20 mouse cellular contexts compared by ENCODE assay signal in genomic region chr11:59514789-59515188, GRCm38 (mm10). TPM values are rescaled to one million over a fixed set of nuclear protein-coding genes. Genes with fewer than 3 reads are reported as not detected.
DNase-seq lines count a peak whose midpoint lies in the region; ATAC-seq and TF ChIP-seq lines count a peak whose summit lies in the region.
"Had no signal": no experiment of that assay in that cellular context is flagged by ENCODE, and none has a peak within 500 bp of the region (broad histone marks: within the 10 kb centered on the region; RNA-seq: fewer than 3 reads in every experiment).

No protein-coding gene starts in this region.

- no peak overlapping the region for H3K9ac ChIP-seq in heart, embryonic 13.5 days
- H3K9ac ChIP-seq in limb, embryonic 12.5 days (replicated peaks) = no peak overlapping the region
- H3K9ac ChIP-seq in embryonic facial prominence, embryonic 15.5 days = no peak overlapping the region
- H3K9ac ChIP-seq in stomach, postnatal 0 days (ENCODE audit: low read length) = no peak overlapping the region
- H3K9ac ChIP-seq: hindbrain, embryonic 12.5 days; midbrain, embryonic 15.5 days; neural tube, embryonic 12.5 days had no signal

- TF ChIP-seq CTCF in stomach, postnatal 0 days (IDR thresholded peaks at IDR 0.05; ENCODE audit: low read depth) = no peak

- H3K4me2 ChIP-seq in heart, embryonic 13.5 days = no peak overlapping the region
- no peak overlapping the region for H3K4me2 ChIP-seq in limb, embryonic 12.5 days
- no peak overlapping the region for H3K4me2 ChIP-seq in embryonic facial prominence, embryonic 15.5 days (replicated peaks)
- no peak overlapping the region for H3K4me2 ChIP-seq in stomach, postnatal 0 days (replicated peaks; ENCODE audit: low read depth)
- H3K4me2 ChIP-seq: hindbrain, embryonic 12.5 days; midbrain, embryonic 15.5 days; neural tube, embryonic 12.5 days had no signal

- no peak for TF ChIP-seq EP300 in stomach, postnatal 0 days (optimal IDR thresholded peaks at IDR 0.05)

- H3K4me1 ChIP-seq in heart, embryonic 13.5 days = peaks cover 17% of the 10 kb centered on the region
- peaks cover 15% of the 10 kb centered on the region; the same call in 1 of the 2 replicates for H3K4me1 ChIP-seq in limb, embryonic 12.5 days (replicated peaks)
- peaks cover 20% of the 10 kb centered on the region for H3K4me1 ChIP-seq in limb, embryonic 10.5 days
- H3K4me1 ChIP-seq in embryonic facial prominence, embryonic 15.5 days = no peaks in the 10 kb centered on the region
- no peaks in the 10 kb centered on the region for H3K4me1 ChIP-seq in stomach, postnatal 0 days (replicated peaks; ENCODE audit: control insufficient read depth, insufficient read depth)
- H3K4me1 ChIP-seq: hindbrain, embryonic 12.5 days; midbrain, embryonic 15.5 days; neural tube, embryonic 12.5 days had no signal

- no peak; the same call in 1 of the 2 replicates for ATAC-seq in heart, embryonic 13.5 days (ENCODE audit: extremely low read depth, insufficient number of reproducible peaks, low FRiP score, low TSS enrichment)
- peak; percentile 60; the same call in 1 of the 2 replicates for ATAC-seq in limb, embryonic 12.5 days (ENCODE audit: insufficient number of reproducible peaks, insufficient read depth, low FRiP score, low TSS enrichment, low read depth)
- no peak for ATAC-seq in embryonic facial prominence, embryonic 15.5 days (ENCODE audit: insufficient number of reproducible peaks, low FRiP score, low TSS enrichment, low read depth)
- no peak for ATAC-seq in stomach, postnatal 0 days (ENCODE audit: low FRiP score, low TSS enrichment)
- ATAC-seq: forebrain, embryonic 14.5 days; lung, postnatal 0 days; midbrain, embryonic 15.5 days had no signal

- DNase-seq in heart, postnatal 14 days = no peak
- DNase-seq in limb, embryonic 10.5 days (ENCODE audit: low spot score) = no peak
- DNase-seq in stomach, postnatal 0 days (ENCODE audit: low spot score) = no peak
- DNase-seq in gastrocnemius, postnatal 10 days = no peak
- DNase-seq: adrenal gland, postnatal 36 days; cerebellum, adult 11-12 months; cerebellum, postnatal 10 days; kidney, adult 18-20 months; right cerebral cortex, postnatal 14 days had no signal

- 53% methylated on average over 3 of the region's 3 CpGs for WGBS in heart, embryonic 13.5 days
- 57% methylated on average over 3 of the region's 3 CpGs for WGBS in limb, embryonic 12.5 days
- 78% methylated on average over 3 of the region's 3 CpGs for WGBS in limb, embryonic 10.5 days
- WGBS in embryonic facial prominence, embryonic 15.5 days = 36% methylated on average over 3 of the region's 3 CpGs
- WGBS in stomach, postnatal 0 days = 48% methylated on average over 3 of the region's 3 CpGs

- H3K36me3 ChIP-seq in heart, embryonic 13.5 days = peaks cover 13% of the 10 kb centered on the region
- peaks cover 13% of the 10 kb centered on the region for H3K36me3 ChIP-seq in limb, embryonic 12.5 days
- H3K36me3 ChIP-seq in limb, embryonic 10.5 days = peaks cover 20% of the 10 kb centered on the region
- peaks cover 8% of the 10 kb centered on the region; the same call in 1 of the 2 replicates for H3K36me3 ChIP-seq in embryonic facial prominence, embryonic 15.5 days
- H3K36me3 ChIP-seq in stomach, postnatal 0 days (ENCODE audit: control insufficient read depth, insufficient read depth, low read length) = no peaks in the 10 kb centered on the region
- H3K36me3 ChIP-seq: midbrain, embryonic 15.5 days had no signal

- H3K27ac ChIP-seq in heart, embryonic 13.5 days (replicated peaks) = peak overlapping the region; percentile 80
- H3K27ac ChIP-seq in limb, embryonic 12.5 days = peak overlapping the region; percentile 57
- no peak overlapping the region for H3K27ac ChIP-seq in limb, embryonic 10.5 days
- peak overlapping the region; percentile 7; the same call in 1 of the 2 replicates for H3K27ac ChIP-seq in embryonic facial prominence, embryonic 15.5 days (replicated peaks)
- peak overlapping the region; percentile 24; the same call in 1 of the 2 replicates for H3K27ac ChIP-seq in stomach, postnatal 0 days (replicated peaks)
- H3K27ac ChIP-seq: hindbrain, embryonic 12.5 days; kidney, postnatal 0 days; left cerebral cortex, adult 2 months; macrophage; midbrain, embryonic 15.5 days; neural tube, embryonic 12.5 days had no signal

- intact Hi-C loops in heart, postnatal 14 days (cut with DNase I) = no loop called here

- H3K9me3 ChIP-seq in heart, embryonic 13.5 days = no peaks in the 10 kb centered on the region
- H3K9me3 ChIP-seq in limb, embryonic 12.5 days = no peaks in the 10 kb centered on the region
- H3K9me3 ChIP-seq in limb, embryonic 10.5 days (replicated peaks) = no peaks in the 10 kb centered on the region
- H3K9me3 ChIP-seq in embryonic facial prominence, embryonic 15.5 days (replicated peaks) = no peaks in the 10 kb centered on the region
- no peaks in the 10 kb centered on the region for H3K9me3 ChIP-seq in stomach, postnatal 0 days (ENCODE audit: control insufficient read depth, low read length)
- H3K9me3 ChIP-seq: hindbrain, embryonic 12.5 days; midbrain, embryonic 15.5 days; neural tube, embryonic 12.5 days had no signal

- H3K27me3 ChIP-seq in heart, embryonic 13.5 days (replicated peaks) = no peaks in the 10 kb centered on the region
- H3K27me3 ChIP-seq in limb, embryonic 12.5 days = no peaks in the 10 kb centered on the region
- H3K27me3 ChIP-seq in limb, embryonic 10.5 days (ENCODE audit: low read depth, poor library complexity, severe bottlenecking) = no peaks in the 10 kb centered on the region
- H3K27me3 ChIP-seq in embryonic facial prominence, embryonic 15.5 days = no peaks in the 10 kb centered on the region
- H3K27me3 ChIP-seq in stomach, postnatal 0 days (ENCODE audit: control insufficient read depth, insufficient read depth, low read length) = no peaks in the 10 kb centered on the region
- H3K27me3 ChIP-seq: hindbrain, embryonic 12.5 days; midbrain, embryonic 15.5 days; neural tube, embryonic 12.5 days had no signal

- no peak overlapping the region for H3K4me3 ChIP-seq in heart, embryonic 13.5 days
- H3K4me3 ChIP-seq in limb, embryonic 12.5 days (replicated peaks) = no peak overlapping the region
- H3K4me3 ChIP-seq in limb, embryonic 10.5 days = no peak overlapping the region
- H3K4me3 ChIP-seq in embryonic facial prominence, embryonic 15.5 days (replicated peaks) = no peak overlapping the region
- H3K4me3 ChIP-seq in stomach, postnatal 0 days (ENCODE audit: low read depth, low read length) = no peak overlapping the region
- H3K4me3 ChIP-seq: hindbrain, embryonic 12.5 days; left cerebral cortex, adult 2 months; midbrain, embryonic 15.5 days; neural tube, embryonic 12.5 days had no signal

RNA-seq across cellular contexts. Expression of gene Zkscan17, which starts 11.8 kb away (rescaled TPM):
- polyA plus RNA-seq in heart, embryonic 13.5 days (2015; fragmentation: Nextera tagmentation; extraction: Ambion mirVana) = 13.8 and 14.7 TPM in 2 replicates
- total RNA-seq in heart, postnatal 14 days (2021) = 10 to 100 TPM; 18.5 to 20.1 TPM
- polyA plus RNA-seq in limb, embryonic 12.5 days (2016; fragmentation: Nextera tagmentation; extraction: Ambion mirVana) = 34.6 and 36.0 TPM in 2 replicates
- polyA plus RNA-seq in limb, embryonic 10.5 days (2016; fragmentation: Nextera tagmentation; extraction: Ambion mirVana) = 45.2 and 46.1 TPM in 2 replicates
- 21.2 and 22.2 TPM in 2 replicates for polyA plus RNA-seq in embryonic facial prominence, embryonic 15.5 days (2015; fragmentation: Nextera tagmentation; extraction: Ambion mirVana)
- polyA plus RNA-seq in stomach, postnatal 0 days (2015; fragmentation: Nextera tagmentation; extraction: Ambion mirVana) = 6.9 and 7.2 TPM in 2 replicates
- 10 to 100 TPM; 14.5 to 14.9 TPM for total RNA-seq in gastrocnemius, postnatal 10 days (2021)

RNA-seq across cellular contexts. Expression of gene Nlrp3, which starts 26.6 kb away (rescaled TPM):
- 0.15 and 0.41 TPM in 2 replicates for polyA plus RNA-seq in heart, embryonic 13.5 days (2015; fragmentation: Nextera tagmentation; extraction: Ambion mirVana)
- total RNA-seq in heart, postnatal 14 days (2021) = under 1 TPM; 0.51 to 0.55 TPM
- 0.35 TPM in 1 of 2 replicates, not detected in the other for polyA plus RNA-seq in limb, embryonic 12.5 days (2016; fragmentation: Nextera tagmentation; extraction: Ambion mirVana)
- polyA plus RNA-seq in limb, embryonic 10.5 days (2016; fragmentation: Nextera tagmentation; extraction: Ambion mirVana) = not detected in 2 replicates
- polyA plus RNA-seq in embryonic facial prominence, embryonic 15.5 days (2015; fragmentation: Nextera tagmentation; extraction: Ambion mirVana) = 0.16 and 0.25 TPM in 2 replicates
- polyA plus RNA-seq in stomach, postnatal 0 days (2015; fragmentation: Nextera tagmentation; extraction: Ambion mirVana) = 0.21 and 0.36 TPM in 2 replicates
- total RNA-seq in gastrocnemius, postnatal 10 days (2021) = under 1 TPM; 0.28 to 0.45 TPM
- polyA plus RNA-seq: midbrain, embryonic 15.5 days had no signal

RNA-seq across cellular contexts. Expression of gene Zfp867, which starts 42.5 kb away (rescaled TPM):
- 5.6 and 5.7 TPM in 2 replicates for polyA plus RNA-seq in heart, embryonic 13.5 days (2015; fragmentation: Nextera tagmentation; extraction: Ambion mirVana)
- 1 to 10 TPM; 4.2 to 4.6 TPM for total RNA-seq in heart, postnatal 14 days (2021)
- 8.8 and 9.5 TPM in 2 replicates for polyA plus RNA-seq in limb, embryonic 12.5 days (2016; fragmentation: Nextera tagmentation; extraction: Ambion mirVana)
- polyA plus RNA-seq in limb, embryonic 10.5 days (2016; fragmentation: Nextera tagmentation; extraction: Ambion mirVana) = 5.7 and 7.9 TPM in 2 replicates
- polyA plus RNA-seq in embryonic facial prominence, embryonic 15.5 days (2015; fragmentation: Nextera tagmentation; extraction: Ambion mirVana) = 8.8 and 8.9 TPM in 2 replicates
- polyA plus RNA-seq in stomach, postnatal 0 days (2015; fragmentation: Nextera tagmentation; extraction: Ambion mirVana) = 3.4 and 3.8 TPM in 2 replicates
- total RNA-seq in gastrocnemius, postnatal 10 days (2021) = 1 to 10 TPM; 4.1 to 4.2 TPM
